ENCODE assay signal across 8 mouse cellular contexts in the genomic region with DNA sequence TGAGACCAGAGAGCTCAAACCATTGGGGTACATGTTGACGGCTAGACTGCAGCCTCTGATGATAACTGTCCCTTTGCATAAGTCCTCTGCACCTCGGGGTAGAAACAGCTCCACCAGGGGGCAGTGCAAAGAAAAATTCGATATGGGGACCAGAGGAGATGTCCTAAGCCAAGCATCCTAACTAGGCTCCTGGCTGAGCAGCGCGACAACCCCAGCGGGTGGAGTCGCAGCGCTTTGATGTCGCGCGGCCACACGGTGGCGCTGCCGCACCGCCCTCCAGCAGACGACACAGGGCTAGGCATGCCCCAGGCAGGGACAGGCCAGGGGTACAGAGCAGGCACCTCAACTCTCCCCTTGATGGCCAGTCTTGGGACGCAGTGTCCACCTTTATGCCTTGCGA.
A peak's percentile ranks its signal among the peaks of the same experiment; 100 is the strongest.
DNase-seq lines count a peak whose midpoint lies in the region; ATAC-seq and TF ChIP-seq lines count a peak whose summit lies in the region.

No protein-coding gene starts in this region.

- WGBS in forebrain, embryonic 15.5 days = 2% methylated on average over 18 of the region's 18 CpGs

- no peak overlapping the region for H3K9ac ChIP-seq in CH12.LX (ENCODE audit: insufficient read depth, low read depth)
- H3K9ac ChIP-seq in forebrain, embryonic 15.5 days (replicated peaks) = no peak overlapping the region

- H3K4me3 ChIP-seq in CH12.LX (replicated peaks in 1 of 3; ENCODE audit: low read depth in 2 of 3, low read length in 2 of 3, poor library complexity in 1 of 3) = no peak overlapping the region
- H3K4me3 ChIP-seq in forebrain, embryonic 15.5 days = no peak overlapping the region

- intact Hi-C loops in heart, postnatal 25 days (cut with DNase I) = loop anchor here (5.0 kb wide), 1 partner anchor 883 kb away; no protein-coding TSS in a partner anchor

- no peak for TF ChIP-seq POLR2A in CH12.LX (IDR thresholded peaks at IDR 0.05; ENCODE audit: low read depth, low read length)

- peak; percentile 49 to 99; a peak in 3 of 4 replicates for TF ChIP-seq CTCF in CH12.LX (conservative IDR thresholded peaks at IDR 0.05 in 1 of 2, IDR thresholded peaks at IDR 0.05 in 1 of 2; ENCODE audit: low read depth in 2 of 2, low read length in 2 of 2)

- dilution Hi-C loops in CH12.LX (cut with MboI; ENCODE audit: extremely low pct_ligation_motif_present, extremely low pct_unique_long_range_greater_than_20kb, low sequenced_read_pairs) = no loop called here

- H3K27me3 ChIP-seq in CH12.LX (replicated peaks) = peaks cover 8% of the 10 kb centered on the region
- H3K27me3 ChIP-seq in forebrain, embryonic 15.5 days = no peaks in the 10 kb centered on the region

- peak; percentile 99 for TF ChIP-seq RAD21 in CH12.LX (IDR thresholded peaks at IDR 0.05; ENCODE audit: low read depth, low read length)

- peak; percentile 95 for ATAC-seq in forebrain, embryonic 15.5 days (replicated peaks)
- peak; percentile 62 for ATAC-seq in neutrophil, adult 5-6 weeks (ENCODE audit: extremely low read depth, insufficient number of reproducible peaks, low FRiP score, poor library complexity, severe bottlenecking)

- peaks cover 0 to 2% of the 10 kb centered on the region in 2 experiments; a peak in 1 of 4 replicates for H3K4me1 ChIP-seq in CH12.LX (ENCODE audit: control insufficient read depth in 1 of 2, insufficient read depth in 2 of 2)
- H3K4me1 ChIP-seq in forebrain, embryonic 15.5 days = peaks cover 27% of the 10 kb centered on the region

- DNase-seq in CH12.LX (ENCODE audit: extremely low read depth) = peak; percentile 85
- peak; percentile 87 for DNase-seq in cerebellum, adult 11 months
- peak; percentile 59 for DNase-seq in heart, postnatal 25 days (ENCODE audit: low spot score)
- peak; percentile 81 to 90 for DNase-seq in layer of hippocampus, adult 18-20 months (ENCODE audit: low spot score in 2 of 2)
- peak; percentile 68 to 70 for DNase-seq in lung, adult 18-20 months
- peak; percentile 72 to 73 for DNase-seq in thymus, adult 18-20 months

- no peaks in the 10 kb centered on the region for H3K9me3 ChIP-seq in CH12.LX (replicated peaks; ENCODE audit: low read length)
- H3K9me3 ChIP-seq in forebrain, embryonic 15.5 days = no peaks in the 10 kb centered on the region

- no peak overlapping the region for H3K4me2 ChIP-seq in CH12.LX (ENCODE audit: insufficient read depth, low read depth, poor library complexity, severe bottlenecking)
- H3K4me2 ChIP-seq in forebrain, embryonic 15.5 days (replicated peaks) = peak overlapping the region; percentile 19

- no peak overlapping the region for H3K27ac ChIP-seq in CH12.LX (ENCODE audit: insufficient read depth, low read depth)
- H3K27ac ChIP-seq in forebrain, embryonic 15.5 days (replicated peaks) = no peak overlapping the region

- no peaks in the 10 kb centered on the region for H3K36me3 ChIP-seq in CH12.LX (replicated peaks in 1 of 2; ENCODE audit: control insufficient read depth in 1 of 2, insufficient read depth in 1 of 2, low read length in 1 of 2)
- no peaks in the 10 kb centered on the region for H3K36me3 ChIP-seq in forebrain, embryonic 15.5 days

- no peak for TF ChIP-seq EP300 in CH12.LX (IDR thresholded peaks at IDR 0.05; ENCODE audit: low read length)

- H3K79me2 ChIP-seq in CH12.LX (replicated peaks; ENCODE audit: control insufficient read depth, extremely low read depth, insufficient read depth, poor library complexity, severe bottlenecking) = no peaks in the 10 kb centered on the region

- in situ Hi-C loops in CH12.LX (cut with MboI; ENCODE audit: low pct_ligation_motif_present, low pct_unique_long_range_greater_than_20kb, low sequenced_read_pairs) = loop anchor here (10.0 to 25.0 kb wide), 5 partner anchors 71 to 1028 kb away; a partner anchor contains a TSS

TF ChIP-seq in CH12.LX, 34 proteins besides CTCF, POLR2A, EP300 and RAD21:
- TF ChIP-seq TBP (conservative IDR thresholded peaks at IDR 0.05; ENCODE audit: low read depth, low read length) = no peak
- TF ChIP-seq CHD1 (IDR thresholded peaks at IDR 0.05; ENCODE audit: low read depth, low read length) = no peak
- no peak for TF ChIP-seq CHD2 (IDR thresholded peaks at IDR 0.05; ENCODE audit: low read length)
- no peak for TF ChIP-seq KAT2A (IDR thresholded peaks at IDR 0.05; ENCODE audit: insufficient replicate concordance, low read length)
- TF ChIP-seq GABPA (IDR thresholded peaks at IDR 0.05; ENCODE audit: insufficient replicate concordance, low read depth, low read length) = no peak
- TF ChIP-seq ZC3H11A (IDR thresholded peaks at IDR 0.05; ENCODE audit: low read depth, low read length) = peak; percentile 91
- peak; percentile 57 for TF ChIP-seq NRF1 (IDR thresholded peaks at IDR 0.05; ENCODE audit: low read depth, low read length)
- TF ChIP-seq PAX5 (IDR thresholded peaks at IDR 0.05; ENCODE audit: low read length) = no peak
- TF ChIP-seq MAFK (IDR thresholded peaks at IDR 0.05; ENCODE audit: insufficient replicate concordance, low read length) = no peak
- TF ChIP-seq USF1 (IDR thresholded peaks at IDR 0.05; ENCODE audit: low read depth, low read length) = no peak
- TF ChIP-seq MAX (IDR thresholded peaks at IDR 0.05; ENCODE audit: low read length) = peak; percentile 70
- TF ChIP-seq IRF4 (IDR thresholded peaks at IDR 0.05; ENCODE audit: low read depth, low read length) = peak; percentile 45; the same call in 1 of the 2 replicates
- TF ChIP-seq TCF12 (IDR thresholded peaks at IDR 0.05; ENCODE audit: low read depth, low read length) = peak; percentile 62
- no peak for TF ChIP-seq SIN3A (IDR thresholded peaks at IDR 0.05; ENCODE audit: low read length)
- 0 out of 2 replicates have a peak, but pooled peaks have one; percentile 18 for TF ChIP-seq ELF1 (IDR thresholded peaks at IDR 0.05; ENCODE audit: low read depth, low read length)
- TF ChIP-seq ZNF384 (IDR thresholded peaks at IDR 0.05; ENCODE audit: low read depth, low read length) = no peak
- TF ChIP-seq UBTF (IDR thresholded peaks at IDR 0.05; ENCODE audit: low read depth, low read length) = no peak
- no peak for TF ChIP-seq JUND (conservative IDR thresholded peaks at IDR 0.05; ENCODE audit: low read depth, low read length)
- TF ChIP-seq ZKSCAN1 (IDR thresholded peaks at IDR 0.05; ENCODE audit: borderline replicate concordance, low read depth, low read length) = no peak
- peak; percentile 55; the same call in 1 of the 2 replicates for TF ChIP-seq MAZ (IDR thresholded peaks at IDR 0.05; ENCODE audit: low read depth, low read length)
- no peak for TF ChIP-seq JUN (IDR thresholded peaks at IDR 0.05; ENCODE audit: insufficient read depth, low read depth, low read length)
- TF ChIP-seq MEF2A (IDR thresholded peaks at IDR 0.05; ENCODE audit: borderline replicate concordance, low read depth, low read length) = peak; percentile 67; the same call in 1 of the 2 replicates
- TF ChIP-seq USF2 (conservative IDR thresholded peaks at IDR 0.05; ENCODE audit: low read depth, low read length) = no peak
- no peak for TF ChIP-seq ETS1 (conservative IDR thresholded peaks at IDR 0.05; ENCODE audit: low read depth, low read length)
- no peak for TF ChIP-seq POLR2AphosphoS2 (IDR thresholded peaks at IDR 0.05; ENCODE audit: low read depth, low read length)
- TF ChIP-seq RCOR1 (conservative IDR thresholded peaks at IDR 0.05; ENCODE audit: low read depth, low read length) = no peak
- peak; percentile 96 for TF ChIP-seq SMC3 (IDR thresholded peaks at IDR 0.05; ENCODE audit: low read depth, low read length)
- no peak for TF ChIP-seq MYC (IDR thresholded peaks at IDR 0.05; ENCODE audit: low read depth, low read length)
- no peak for TF ChIP-seq ZMIZ1 (IDR thresholded peaks at IDR 0.05; ENCODE audit: low read depth, low read length)
- peak; percentile 71; the same call in 1 of the 2 replicates for TF ChIP-seq NELFE (IDR thresholded peaks at IDR 0.05; ENCODE audit: low read depth, low read length)
- TF ChIP-seq E2F4 (IDR thresholded peaks at IDR 0.05; ENCODE audit: insufficient replicate concordance, low read depth, low read length) = no peak
- no peak for TF ChIP-seq MXI1 (IDR thresholded peaks at IDR 0.05; ENCODE audit: low read depth, low read length)
- 0 out of 2 replicates have a peak, but pooled peaks have one; percentile 38 for TF ChIP-seq BHLHE40 (IDR thresholded peaks at IDR 0.05; ENCODE audit: low read depth, low read length)
- TF ChIP-seq HCFC1 (IDR thresholded peaks at IDR 0.05; ENCODE audit: low read depth, low read length) = no peak
TF ChIP-seq in CH12.LX: peak in this region for 11.
